Mouse (Mus musculus): ENCODE measurements around the gene Tyk2.

The Tyk2 gene

GRCm38 (mm10) chr9:21114190-21114589, 16.9 kb downstream of the Tyk2 start:
- DNase-seq (ENCODE audit: low spot score in 2 of 2): no peak

- DNase-seq (ENCODE audit: low spot score in 2 of 2): no peak
These were observed 17.3 kb downstream of the Tyk2 start for GRCm38 (mm10) chr9:21113751-21114150.

GRCm38 (mm10) chr9:21107607-21108237, 23.3 kb downstream of the Tyk2 start:
- DNase-seq (ENCODE audit: low spot score in 2 of 2): no peak

GRCm38 (mm10) chr9:21105760-21106564, 25.1 kb downstream of the Tyk2 start:
- no peak for DNase-seq (ENCODE audit: low spot score in 2 of 2)

- DNase-seq (ENCODE audit: low spot score in 2 of 2): no peak
These were observed 26.2 kb downstream of the Tyk2 start for GRCm38 (mm10) chr9:21104814-21105213.

GRCm38 (mm10) chr9:21102076-21102475, 29.0 kb downstream of the Tyk2 start:
- no peak for DNase-seq (ENCODE audit: low spot score in 2 of 2)

GRCm38 (mm10) chr9:21100447-21101161, 30.4 kb downstream of the Tyk2 start:
- DNase-seq (ENCODE audit: low spot score in 2 of 2): no peak

- no peak for DNase-seq (ENCODE audit: low spot score in 2 of 2)
These were observed 33.2 kb downstream of the Tyk2 start for GRCm38 (mm10) chr9:21097793-21098192.

GRCm38 (mm10) chr9:21095958-21096357, 35.1 kb downstream of the Tyk2 start:
- no peak for DNase-seq (ENCODE audit: low spot score in 2 of 2)

GRCm38 (mm10) chr9:21093423-21093822, 37.6 kb downstream of the Tyk2 start:
- no peak for DNase-seq (ENCODE audit: low spot score in 2 of 2)

- peak; percentile 99 for DNase-seq (ENCODE audit: low spot score in 2 of 2)
These were observed 39.2 kb downstream of the Tyk2 start, which contains the start of the genes Gm38431 and Raver1 for GRCm38 (mm10) chr9:21091707-21092320. Gm38431 (minus strand) TSS chr9:21091997. Raver1 (minus strand) TSS chr9:21092008.

- DNase-seq (ENCODE audit: low spot score in 2 of 2): no peak
These were observed 39.9 kb downstream of the Tyk2 start for GRCm38 (mm10) chr9:21090972-21091706.

- DNase-seq (ENCODE audit: low spot score in 2 of 2): no peak
These were observed 40.5 kb downstream of the Tyk2 start for GRCm38 (mm10) chr9:21090537-21090936.

GRCm38 (mm10) chr9:21083324-21083723, 47.7 kb downstream of the Tyk2 start:
- DNase-seq (ENCODE audit: low spot score in 2 of 2): no peak

GRCm38 (mm10) chr9:21081127-21081526, 49.9 kb downstream of the Tyk2 start:
- no peak for DNase-seq (ENCODE audit: low spot score in 2 of 2)

- peak in 1 of 2 experiments; percentile 26 for DNase-seq (ENCODE audit: low spot score in 2 of 2)
These were observed 55.4 kb downstream of the Tyk2 start for GRCm38 (mm10) chr9:21075625-21076024.

GRCm38 (mm10) chr9:21074173-21074572, 56.9 kb downstream of the Tyk2 start:
- peak; percentile 16 to 38 for DNase-seq (ENCODE audit: low spot score in 2 of 2)

GRCm38 (mm10) chr9:21073044-21073840, 57.8 kb downstream of the Tyk2 start, which contains the start of the genes Gm49373 and Fdx1l:
Gm49373 (minus strand) TSS chr9:21073096.
Fdx1l (minus strand) TSS chr9:21073614.
- peak; percentile 96 for DNase-seq (ENCODE audit: low spot score in 2 of 2)

- DNase-seq (ENCODE audit: low spot score in 2 of 2): no peak
These were observed 58.4 kb downstream of the Tyk2 start for GRCm38 (mm10) chr9:21072641-21073040.

- DNase-seq (ENCODE audit: low spot score in 2 of 2): no peak
These were observed 63.9 kb downstream of the Tyk2 start, which contains the start of gene Zglp1 for GRCm38 (mm10) chr9:21067006-21067684. Zglp1 (minus strand) TSS chr9:21067093.

All from right cerebral cortex, postnatal 10 days (tissue).